Mouse (Mus musculus) ES-E14 (cell line): ENCODE measurements around the gene Rptn. TPM values are rescaled to one million over a fixed set of nuclear protein-coding genes. Genes with fewer than 3 reads are reported as not detected.

Experiments used
- DNase-seq: peaks from one replicate; pipeline ENCODE4 v3.0.0-alpha.2; 2013; ENCODE audit warnings: low read depth, low spot score
- H3K27ac ChIP-seq: 2 replicates; pipeline ENCODE4 v1.5.1; 2012; ENCODE audit warnings: low read depth, mild to moderate bottlenecking, low read length, moderate library complexity, mixed read lengths; ENCODE audit not compliant: poor library complexity, insufficient read depth, severe bottlenecking
- H3K36me3 ChIP-seq: 2 replicates; pipeline ENCODE4 v1.6.1; 2012; ENCODE audit warnings: mild to moderate bottlenecking, low read length, moderate library complexity, mixed read lengths; ENCODE audit not compliant: control insufficient read depth, poor library complexity, insufficient read depth, severe bottlenecking
- H3K4me1 ChIP-seq, 2 experiments: fragments of 150-350 bp in 1 of 2; sonication (generic) in 1 of 2; 2 replicates each; pipeline ENCODE4 v1.6.1; 2012; ENCODE audit warnings: low read length in 2 of 2, mild to moderate bottlenecking in 1 of 2, mixed read lengths in 1 of 2; ENCODE audit not compliant: control insufficient read depth in 2 of 2, insufficient read depth in 2 of 2, poor library complexity in 1 of 2
- H3K4me3 ChIP-seq, 2 experiments: fragments of 150-350 bp in 1 of 2; sonication (generic) in 1 of 2; 2 replicates each; pipeline ENCODE4 v1.5.1; 2012; ENCODE audit warnings: low read length in 2 of 2, low read depth in 1 of 2, mild to moderate bottlenecking in 1 of 2, mixed read lengths in 1 of 2; ENCODE audit not compliant: insufficient read depth in 1 of 2, poor library complexity in 1 of 2, severe bottlenecking in 1 of 2
- H3K9ac ChIP-seq: 2 replicates; pipeline ENCODE4 v1.6.1; 2012; ENCODE audit warnings: low read depth, mild to moderate bottlenecking, low read length, mixed read lengths; ENCODE audit not compliant: poor library complexity, insufficient read depth, severe bottlenecking
- H3K9me3 ChIP-seq: fragments of 150-350 bp; sonication (generic); 2 replicates; pipeline ENCODE4 v1.6.1; 2012; ENCODE audit warnings: low read depth, mild to moderate bottlenecking, low read length; ENCODE audit not compliant: control insufficient read depth, insufficient read depth
- CHD2 ChIP-seq: IDR thresholded peaks from 2 replicates; pipeline ENCODE4 v1.6.1; 2014; ENCODE audit warnings: mild to moderate bottlenecking, low read depth, low read length, inconsistent platforms
- HCFC1 ChIP-seq: IDR thresholded peaks from 2 replicates; pipeline ENCODE4 v1.6.1; 2012; ENCODE audit warnings: low read length, inconsistent platforms, borderline replicate concordance; ENCODE audit not compliant: insufficient read depth
- MAFK ChIP-seq: IDR thresholded peaks from 2 replicates; pipeline ENCODE4 v1.6.1; 2014; ENCODE audit warnings: mild to moderate bottlenecking, low read depth, low read length, inconsistent platforms; ENCODE audit not compliant: insufficient read depth
- ZC3H11A ChIP-seq: IDR thresholded peaks from 2 replicates; pipeline ENCODE4 v1.6.1; 2012; ENCODE audit warnings: low read depth, mild to moderate bottlenecking, inconsistent platforms, low read length, borderline replicate concordance
- ZNF384 ChIP-seq: IDR thresholded peaks from 2 replicates; pipeline ENCODE4 v1.6.1; 2012; ENCODE audit warnings: low read depth, low read length, inconsistent platforms
- in situ Hi-C, 2 experiments: fragments of 600-800 bp; cut with MboI; formaldehyde crosslinking; loops; one replicate each; pipeline ENCODE4 v1.15.1; 2025; ENCODE audit warnings: low sequenced_read_pairs in 2 of 2, inconsistent platforms in 1 of 2; ENCODE audit not compliant: unreplicated experiment in 2 of 2
- total RNA-seq: library from RNA; depleted of rRNA; stranded (reverse); fragments of 300-350 nt; gene quantifications from 2 replicates; pipeline ENCODE4 v1.2.3, GENCODE M21; 2012

Gene Rptn
- total RNA-seq, 1 experiment = not detected

DNA sequence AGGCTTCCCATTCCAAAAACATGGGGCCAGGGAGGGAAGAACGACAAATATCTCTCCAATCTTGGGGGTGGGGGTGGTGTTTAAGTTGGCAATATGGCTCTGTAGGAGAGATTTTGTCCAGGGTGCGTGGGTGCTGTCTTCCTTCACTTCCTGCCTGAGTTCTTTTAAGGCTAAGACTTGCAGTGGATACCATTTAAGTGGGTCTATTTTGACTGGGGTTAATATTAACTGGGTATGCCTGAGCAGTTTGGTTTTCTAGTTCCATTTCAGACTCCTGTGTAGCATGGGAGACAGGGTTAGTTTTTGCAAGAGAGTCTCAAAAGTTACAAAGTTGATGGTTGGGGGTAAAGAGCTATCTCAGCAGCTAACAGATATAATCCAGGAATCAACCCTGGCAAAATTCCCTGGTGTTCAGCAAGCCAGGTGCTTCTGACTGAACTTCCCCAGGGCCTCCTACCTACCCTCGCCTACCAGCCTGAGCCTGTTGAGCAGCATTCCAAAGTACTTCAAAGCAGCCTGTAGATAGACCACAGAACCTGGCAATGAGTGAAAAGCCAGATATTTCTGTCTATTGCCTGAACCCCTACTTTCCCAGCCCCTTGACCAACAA lies 26.4 kb upstream of the Rptn start:
- DNase-seq = no peak
- H3K27ac ChIP-seq = no peak overlapping the region
- no peak overlapping the region for H3K4me3 ChIP-seq
- in situ Hi-C loops = loop anchor here in 1 of 2 experiments (10.0 kb wide), 1 partner anchor 128 kb away; no protein-coding TSS in a partner anchor
- no peaks in the 10 kb centered on the region; a peak in 1 of 4 replicates for H3K4me1 ChIP-seq
- no peaks in the 10 kb centered on the region for H3K9me3 ChIP-seq
- H3K9ac ChIP-seq = no peak overlapping the region
- no peaks in the 10 kb centered on the region for H3K36me3 ChIP-seq
- no peak for TF ChIP-seq ZNF384
- TF ChIP-seq CHD2 = no peak
- no peak for TF ChIP-seq ZC3H11A
- TF ChIP-seq HCFC1 = no peak
- TF ChIP-seq MAFK = no peak

DNA sequence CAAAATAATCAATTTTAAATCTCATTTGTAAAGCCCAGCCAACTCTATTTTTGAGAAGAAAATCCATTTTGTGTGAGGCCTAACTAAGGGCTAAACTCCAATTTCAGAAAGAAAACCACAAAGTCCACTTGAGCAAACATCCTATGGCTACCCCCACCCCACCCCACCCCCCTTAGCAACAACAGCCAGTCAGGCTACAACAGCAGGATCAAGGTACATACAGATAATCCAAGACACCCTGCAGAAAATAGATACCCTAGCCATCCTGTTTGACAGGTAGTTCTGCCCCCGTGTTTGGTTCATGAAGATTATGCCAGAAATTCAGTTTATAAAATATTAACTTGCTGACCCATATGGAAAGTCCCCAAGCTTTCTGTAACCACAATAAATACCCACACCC lies 25.3 kb upstream of the Rptn start:
- DNase-seq = no peak

DNA sequence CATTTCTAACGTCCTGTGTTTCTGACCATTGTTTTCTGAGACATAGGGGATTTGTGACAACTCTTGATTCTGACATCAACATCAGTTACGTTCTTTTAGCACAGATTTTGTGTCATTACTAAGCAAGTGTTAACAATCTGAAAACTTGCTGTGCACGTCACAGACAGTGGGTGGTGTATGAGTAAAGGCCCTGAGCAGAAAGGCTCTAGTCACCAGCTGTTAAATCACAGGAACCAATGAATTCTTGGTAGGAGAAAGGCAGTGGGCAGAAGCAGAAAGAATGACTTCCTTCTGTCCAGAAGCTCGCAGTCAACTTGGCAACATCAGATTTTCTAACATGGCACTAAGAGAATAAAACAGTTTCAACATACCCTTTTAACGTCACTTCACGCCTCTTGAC lies 20.1 kb upstream of the Rptn start:
- Histone ChIP-seq H3K4me1 (peaks cover 0 to 3% of the 10 kb centered on the region in 2 experiments; a peak in 1 of 4 replicates), H3K9ac (no peak overlapping the region), H3K4me3 (no peak overlapping the region), H3K36me3 (no peaks in the 10 kb centered on the region), H3K27ac (no peak overlapping the region), H3K9me3 (no peaks in the 10 kb centered on the region)
- in situ Hi-C loops = no loop called here
- TF ChIP-seq ZNF384 (no peak), ZC3H11A (no peak), CHD2 (no peak), MAFK (no peak), HCFC1 (no peak)
- DNase-seq = no peak

More for the DNA sequence above, 25.3 kb upstream of the Rptn start:
- TF ChIP-seq ZC3H11A (no peak), HCFC1 (no peak), ZNF384 (no peak), CHD2 (no peak), MAFK (no peak)
- no peaks in the 10 kb centered on the region for H3K9me3 ChIP-seq
- no peak overlapping the region for H3K4me3 ChIP-seq
- H3K36me3 ChIP-seq = no peaks in the 10 kb centered on the region
- no peak overlapping the region for H3K27ac ChIP-seq
- H3K4me1 ChIP-seq = no peaks in the 10 kb centered on the region
- H3K9ac ChIP-seq = no peak overlapping the region
- in situ Hi-C loops = loop anchor here in 1 of 2 experiments (10.0 kb wide), 1 partner anchor 127 kb away; no protein-coding TSS in a partner anchor

DNA sequence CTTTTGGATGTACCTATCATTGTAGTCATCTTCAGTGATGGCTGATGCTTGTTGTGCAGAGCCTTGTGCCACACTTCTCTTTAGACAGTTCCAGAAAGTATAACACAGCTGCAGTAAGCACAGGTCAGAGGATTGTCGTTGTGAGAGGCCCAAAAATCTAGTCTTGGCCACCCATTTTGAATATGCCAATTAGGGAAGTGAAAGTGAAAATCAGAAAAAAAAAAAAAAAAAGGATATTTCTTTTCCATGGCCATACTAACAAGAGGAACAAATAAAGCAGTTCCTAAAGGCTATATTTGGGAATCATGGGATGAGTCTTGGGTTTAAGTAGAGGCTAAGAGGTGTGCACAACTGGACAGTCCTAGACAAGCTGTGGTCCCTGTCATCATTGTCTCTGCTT lies 18.3 kb upstream of the Rptn start:
- DNase-seq = no peak
- TF ChIP-seq ZC3H11A = no peak
- TF ChIP-seq HCFC1 = no peak
- TF ChIP-seq ZNF384 = no peak
- TF ChIP-seq CHD2 = no peak
- TF ChIP-seq MAFK = no peak
- Histone ChIP-seq H3K9ac (no peak overlapping the region), H3K9me3 (no peaks in the 10 kb centered on the region), H3K36me3 (no peaks in the 10 kb centered on the region), H3K4me3 (no peak overlapping the region), H3K4me1 (peaks cover 0 to 3% of the 10 kb centered on the region in 2 experiments; a peak in 1 of 4 replicates), H3K27ac (no peak overlapping the region)
- in situ Hi-C loops = no loop called here
